Mouse (Mus musculus) liver, adult 2 months (tissue): ENCODE measurements around the gene Atp7b. TPM values are rescaled to one million over a fixed set of nuclear protein-coding genes. Genes with fewer than 3 reads are reported as not detected.

Experiments
- DNase-seq: peaks from one replicate; pipeline ENCODE4 v3.0.0-alpha.2; 2011; ENCODE audit warnings: low read depth, low spot score; ENCODE audit errors: extremely low read depth
- H3K27ac ChIP-seq: fragments of 200-500 bp; replicated peaks from 2 replicates; pipeline ENCODE4 v1.5.1; 2012; ENCODE audit warnings: low read depth, mild to moderate bottlenecking, control low read depth, inconsistent platforms, low read length; ENCODE audit not compliant: insufficient read depth
- H3K27me3 ChIP-seq: fragments of 200-500 bp; 2 replicates; pipeline ENCODE4 v1.6.1; 2012; ENCODE audit warnings: mild to moderate bottlenecking, moderate library complexity, low read length, inconsistent platforms; ENCODE audit not compliant: control insufficient read depth, insufficient read depth
- H3K36me3 ChIP-seq: fragments of 200-500 bp; 2 replicates; pipeline ENCODE4 v1.6.1; 2012; ENCODE audit warnings: low read length, inconsistent platforms; ENCODE audit not compliant: control insufficient read depth, insufficient read depth
- H3K4me1 ChIP-seq: fragments of 200-500 bp; 2 replicates; pipeline ENCODE4 v1.6.1; 2011; ENCODE audit warnings: low read length; ENCODE audit not compliant: control insufficient read depth, insufficient read depth
- H3K4me3 ChIP-seq: fragments of 200-500 bp; 2 replicates; pipeline ENCODE4 v1.5.1; 2011; ENCODE audit warnings: low read depth, mild to moderate bottlenecking, control low read depth, low read length, moderate library complexity; ENCODE audit not compliant: insufficient read depth
- H3K79me2 ChIP-seq: fragments of 200-500 bp; 2 replicates; pipeline ENCODE4 v1.6.1; 2012; ENCODE audit warnings: inconsistent platforms, mild to moderate bottlenecking, low read length, moderate library complexity; ENCODE audit not compliant: control insufficient read depth, insufficient read depth
- H3K9ac ChIP-seq: fragments of 200-500 bp; 2 replicates; pipeline ENCODE4 v1.6.1; 2012; ENCODE audit warnings: low read depth, mild to moderate bottlenecking, control low read depth, inconsistent platforms, low read length
- CTCF ChIP-seq: fragments of 200-500 bp; IDR thresholded peaks from 2 replicates; pipeline ENCODE4 v1.5.1; 2011; ENCODE audit warnings: low read depth, low read length, control low read depth
- POLR2A ChIP-seq: fragments of 200-500 bp; IDR thresholded peaks from 2 replicates; pipeline ENCODE4 v1.6.1; 2011; ENCODE audit warnings: low read length, control low read depth; ENCODE audit not compliant: insufficient read depth; ENCODE audit errors: extremely low read depth
- WGBS: fragments of 180-500 bp; shearing (Covaris S2); methylation state at CpG from one replicate; pipeline ENCODE4 v1.1.7; 2018; 5-methylcytosine and 5-hydroxymethylcytosine counted together
- polyA plus RNA-seq: library from polyadenylated mRNA; depleted of rRNA; stranded (reverse); fragments of >200 nt; gene quantifications from 2 replicates; pipeline ENCODE4 v1.2.3, GENCODE M21; 2012
- total RNA-seq: library from RNA; depleted of rRNA; stranded (reverse); fragments of >200 nt; gene quantifications from 2 replicates; pipeline ENCODE4 v1.2.3, GENCODE M21; 2014

Atp7b gene
- total and polyA plus RNA-seq, 2 experiments = 9.8 to 12.5 TPM

GRCm38 (mm10) chr8:22054674-22055491, 5.2 kb downstream of the Atp7b start:
- H3K79me2 ChIP-seq = peaks cover 21% of the 10 kb centered on the region
- no peaks in the 10 kb centered on the region for H3K36me3 ChIP-seq
- peak overlapping the region; percentile 80 for H3K27ac ChIP-seq
- H3K4me3 ChIP-seq = no peak overlapping the region
- TF ChIP-seq CTCF = no peak
- TF ChIP-seq POLR2A = no peak
- no peaks in the 10 kb centered on the region for H3K27me3 ChIP-seq
- peak; percentile 98 for DNase-seq
- H3K4me1 ChIP-seq = peaks cover 20% of the 10 kb centered on the region
- 0 out of 2 replicates have a peak overlapping the region, but pooled peaks have one; percentile 45 for H3K9ac ChIP-seq
- 35% methylated on average over 12 of the region's 12 CpGs for WGBS

DNA sequence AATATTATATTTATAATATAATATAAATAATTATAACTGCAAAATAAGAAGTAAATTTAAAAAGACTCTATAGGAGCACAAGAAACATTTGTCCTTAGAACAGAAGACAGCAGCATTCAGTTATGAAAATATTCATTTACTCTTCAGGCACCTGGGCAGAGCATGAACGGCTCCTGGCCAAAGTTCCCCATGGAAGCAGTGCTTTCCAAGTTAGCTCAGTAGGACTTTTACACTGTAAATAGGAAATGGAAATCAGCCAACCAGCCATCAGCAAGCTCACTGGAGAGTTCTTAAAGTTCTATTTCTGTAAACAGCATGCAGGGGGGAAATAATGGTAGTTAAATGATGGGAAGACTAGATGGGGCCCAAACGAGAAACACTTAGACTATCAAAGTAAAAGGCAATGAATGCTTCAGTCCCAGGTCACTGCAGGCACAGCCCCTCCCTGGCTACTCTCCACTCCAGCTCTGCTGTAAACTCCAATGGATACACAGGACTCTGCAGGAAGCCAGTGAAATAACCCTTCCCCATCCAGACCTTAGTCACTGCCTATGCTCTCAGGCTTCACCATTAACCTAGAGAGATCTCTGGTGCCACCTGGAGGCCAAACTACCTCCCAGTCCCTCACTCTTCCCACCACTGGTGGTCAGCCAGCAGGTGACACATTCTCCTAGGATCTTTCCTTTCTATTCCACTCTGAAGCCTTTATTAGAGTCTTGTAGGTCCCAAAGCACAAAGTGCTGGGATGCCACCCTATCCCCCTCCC, 12.2 kb downstream of the Atp7b start:
- Histone ChIP-seq H3K9ac (no peak overlapping the region), H3K27ac (peak overlapping the region; percentile 59), H3K79me2 (peaks cover 10% of the 10 kb centered on the region), H3K4me1 (peaks cover 11% of the 10 kb centered on the region), H3K4me3 (no peak overlapping the region), H3K27me3 (no peaks in the 10 kb centered on the region), H3K36me3 (no peaks in the 10 kb centered on the region)
- 14% methylated on average over 2 of the region's 2 CpGs for WGBS
- DNase-seq = peak; percentile 98
- TF ChIP-seq CTCF = peak; percentile 81
- no peak for TF ChIP-seq POLR2A

- 83% methylated on average over 12 of the region's 12 CpGs for WGBS
- TF ChIP-seq POLR2A = no peak
- TF ChIP-seq CTCF = no peak
- Histone ChIP-seq H3K27ac (0 out of 2 replicates have a peak overlapping the region, but pooled peaks have one; percentile 16), H3K4me3 (no peak overlapping the region), H3K79me2 (peaks cover 13% of the 10 kb centered on the region; the same call in 1 of the 2 replicates), H3K9ac (no peak overlapping the region), H3K36me3 (no peaks in the 10 kb centered on the region), H3K4me1 (peaks cover 19% of the 10 kb centered on the region), H3K27me3 (no peaks in the 10 kb centered on the region)
- DNase-seq = no peak
Measured at GRCm38 (mm10) chr8:22043706-22044105, 16.4 kb downstream of the Atp7b start.

DNA sequence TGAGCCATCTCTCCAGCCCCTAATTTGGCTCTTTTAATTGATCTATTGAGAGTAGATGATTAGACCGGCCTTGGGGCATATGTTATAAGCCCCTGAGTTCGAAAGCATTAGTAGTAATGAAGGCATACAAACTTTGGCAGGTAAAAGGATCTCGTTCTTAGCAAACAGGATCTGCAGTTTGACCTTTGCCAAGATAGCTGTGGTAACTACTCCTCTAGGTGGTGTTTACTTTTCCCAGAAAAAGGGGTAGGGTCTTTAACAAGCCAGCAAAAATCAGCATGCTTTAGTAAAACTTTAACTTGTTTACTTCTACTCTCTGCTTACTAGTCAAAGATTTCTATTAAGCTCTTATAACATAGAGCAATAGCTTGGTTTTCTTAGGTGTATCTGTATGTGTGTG, 17.6 kb downstream of the Atp7b start:
- Histone ChIP-seq H3K4me1 (peaks cover 23% of the 10 kb centered on the region), H3K27ac (no peak overlapping the region)
- TF ChIP-seq CTCF (no peak), POLR2A (no peak)

DNA sequence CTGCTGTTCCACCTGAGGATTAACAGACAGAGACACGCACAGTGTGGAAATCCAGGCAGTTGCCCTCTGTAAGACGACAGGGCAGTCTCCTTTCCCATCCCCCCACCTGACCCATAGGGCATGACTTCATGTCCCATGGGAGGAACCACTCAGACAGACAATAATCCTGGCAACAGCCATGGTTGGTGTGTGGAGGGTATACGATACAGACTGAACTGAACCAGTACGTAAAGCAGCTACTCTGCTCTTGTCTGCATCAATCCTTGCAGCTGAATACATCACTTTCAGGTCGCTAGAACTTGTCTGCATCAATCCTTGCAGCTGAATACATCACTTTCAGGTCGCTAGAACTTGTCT, 20.0 kb downstream of the Atp7b start:
- 48% methylated on average over 6 of the region's 6 CpGs for WGBS
- H3K27ac ChIP-seq = peak overlapping the region; percentile 30
- no peaks in the 10 kb centered on the region for H3K36me3 ChIP-seq
- H3K79me2 ChIP-seq = peaks cover 17% of the 10 kb centered on the region; the same call in 1 of the 2 replicates
- TF ChIP-seq CTCF (no peak), POLR2A (no peak)
- H3K4me3 ChIP-seq = no peak overlapping the region
- H3K27me3 ChIP-seq = no peaks in the 10 kb centered on the region
- peak; percentile 51 for DNase-seq
- peaks cover 26% of the 10 kb centered on the region for H3K4me1 ChIP-seq
- H3K9ac ChIP-seq = no peak overlapping the region

More for the DNA sequence above, 17.6 kb downstream of the Atp7b start:
- Histone ChIP-seq H3K9ac (no peak overlapping the region), H3K36me3 (no peaks in the 10 kb centered on the region), H3K27me3 (no peaks in the 10 kb centered on the region), H3K4me3 (no peak overlapping the region), H3K79me2 (peaks cover 17% of the 10 kb centered on the region; the same call in 1 of the 2 replicates)
- WGBS = 23% methylated on average over 3 of the region's 3 CpGs
- DNase-seq = peak; percentile 77
